Mouse (Mus musculus) C2C12 (cell line): ENCODE results near the gene Eif2ak4. TPM values are rescaled to one million over a fixed set of nuclear protein-coding genes. Genes with fewer than 3 reads are reported as not detected.

Source experiments
- H3K27me3 ChIP-seq: one replicate; pipeline ENCODE4 v1.6.1; 2011; ENCODE audit not compliant: control insufficient read depth, insufficient read depth, insufficient read length
- H3K36me3 ChIP-seq: one replicate; pipeline ENCODE4 v1.6.1; 2011; ENCODE audit not compliant: control insufficient read depth, insufficient read depth
- H3K4me3 ChIP-seq: one replicate; pipeline ENCODE4 v1.5.1; 2011; ENCODE audit warnings: mild to moderate bottlenecking, control low read depth; ENCODE audit not compliant: poor library complexity, insufficient read depth, severe bottlenecking
- H3K79me2 ChIP-seq: one replicate; pipeline ENCODE4 v1.6.1; 2011; ENCODE audit not compliant: control insufficient read depth, insufficient read depth
- H3K79me3 ChIP-seq: one replicate; pipeline ENCODE4 v1.6.1; 2011; ENCODE audit warnings: low read depth, control low read depth
- H3ac ChIP-seq: one replicate; pipeline ENCODE3; 2011; ENCODE audit warnings: low read depth; ENCODE audit not compliant: control insufficient read depth, insufficient read length
- CEBPB ChIP-seq: IDR thresholded peaks from one replicate; pipeline ENCODE4 v1.6.1; 2011; ENCODE audit warnings: low read depth, mild to moderate bottlenecking, control low read depth, moderate library complexity
- CTCF ChIP-seq: IDR thresholded peaks from one replicate; pipeline ENCODE4 v1.5.1; 2011; ENCODE audit not compliant: control insufficient read depth, insufficient read depth, insufficient read length
- FOSL1 ChIP-seq: IDR thresholded peaks from one replicate; pipeline ENCODE4 v1.8.0; 2011; ENCODE audit warnings: mild to moderate bottlenecking, low read length; ENCODE audit not compliant: poor library complexity, insufficient read depth, severe bottlenecking
- MAX ChIP-seq: IDR thresholded peaks from one replicate; pipeline ENCODE4 v1.6.1; 2011; ENCODE audit warnings: mild to moderate bottlenecking, control low read depth
- MYOD1 ChIP-seq: IDR thresholded peaks from one replicate; pipeline ENCODE4 v1.6.1; 2011; ENCODE audit warnings: low read depth; ENCODE audit not compliant: control insufficient read depth, insufficient read length
- MYOG ChIP-seq: IDR thresholded peaks from one replicate; pipeline ENCODE4 v1.6.1; 2011; ENCODE audit not compliant: control insufficient read depth, insufficient read length; ENCODE audit errors: extremely low read depth
- USF1 ChIP-seq: IDR thresholded peaks from one replicate; pipeline ENCODE4 v1.6.1; 2011; ENCODE audit warnings: low read depth, mild to moderate bottlenecking, control low read depth, moderate library complexity
- polyA plus RNA-seq: library from polyadenylated mRNA; unstranded; fragments of >200 nt; fragmentation: generic; extraction: Trizol; gene quantifications from one replicate; pipeline ENCODE4 v1.2.1, GENCODE M21; 2012; ENCODE audit warnings: missing spikeins

The Eif2ak4 gene
- polyA plus RNA-seq, 1 experiment, result 6.6 TPM

DNA sequence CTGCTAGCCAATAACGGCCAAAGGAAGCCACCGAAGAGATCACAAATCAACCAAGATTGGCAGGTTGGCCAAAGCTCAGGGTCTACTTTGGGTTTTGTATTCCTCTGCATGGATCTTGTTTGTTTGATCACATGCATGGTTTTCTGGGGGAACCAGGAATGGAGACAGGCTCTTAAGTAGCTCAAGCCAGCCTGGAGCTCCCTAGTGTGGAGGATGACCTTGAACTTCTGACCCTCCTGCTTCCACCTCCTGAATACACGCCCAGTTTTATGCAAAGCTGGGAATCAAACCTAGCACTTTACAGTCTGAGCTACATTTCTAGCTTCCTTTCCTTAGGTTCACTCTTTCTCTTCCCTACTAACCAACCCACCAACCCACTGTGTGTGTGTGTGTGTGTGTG lies 97.0 kb downstream of the Eif2ak4 start:
- H3K36me3 ChIP-seq, result no peaks in the 10 kb centered on the region
- no peak overlapping the region for H3ac ChIP-seq
- no peaks in the 10 kb centered on the region for H3K79me2 ChIP-seq
- TF ChIP-seq CEBPB (no peak), USF1 (no peak), MYOG (no peak), MYOD1 (no peak), CTCF (no peak), FOSL1 (no peak), MAX (no peak)
- H3K27me3 ChIP-seq, result no peaks in the 10 kb centered on the region
- H3K4me3 ChIP-seq, result no peak overlapping the region
- H3K79me3 ChIP-seq, result no peaks in the 10 kb centered on the region

DNA sequence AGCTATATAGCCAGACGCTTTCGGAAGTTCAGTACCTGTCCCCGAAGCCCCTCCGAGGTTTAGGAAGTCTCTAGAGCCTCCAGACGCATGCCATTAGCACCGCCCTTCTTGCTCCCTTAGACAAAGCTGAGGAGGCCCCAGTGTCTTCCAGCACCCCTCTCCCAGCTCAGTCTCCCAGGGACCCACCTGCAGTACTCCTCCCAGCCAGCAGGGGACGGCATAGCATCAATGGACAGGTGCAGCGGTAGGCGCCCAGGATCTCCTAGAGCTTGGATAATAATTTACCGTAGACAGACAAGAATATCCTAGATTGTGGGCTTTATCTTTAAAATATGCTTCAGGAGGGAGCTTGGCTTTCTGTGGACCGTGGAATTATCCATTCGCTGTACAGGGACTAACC lies 98.5 kb downstream of the Eif2ak4 start:
- no peaks in the 10 kb centered on the region for H3K36me3 ChIP-seq
- TF ChIP-seq USF1 (no peak), CEBPB (no peak), CTCF (peak; percentile 91), MYOG (no peak), FOSL1 (no peak)

DNA sequence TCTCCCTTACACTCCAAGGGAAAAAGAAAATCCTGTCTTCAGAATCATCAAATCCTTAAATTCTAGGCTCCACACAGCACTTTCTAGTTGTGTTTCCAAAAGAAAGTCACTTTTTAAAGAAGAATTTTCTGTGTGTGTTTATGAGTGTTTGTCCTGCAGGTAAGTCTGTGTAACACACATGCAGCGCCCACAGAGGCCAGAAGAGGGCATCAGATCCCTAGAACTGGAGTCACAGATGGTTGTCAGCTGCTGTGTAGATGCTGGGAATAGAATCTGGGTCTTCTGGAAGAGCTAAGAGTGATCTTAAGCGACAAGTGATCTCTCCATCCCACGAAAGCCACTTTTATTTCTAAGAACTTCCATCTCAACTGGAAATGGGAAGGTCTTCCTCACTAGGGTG lies 99.4 kb downstream of the Eif2ak4 start:
- Histone ChIP-seq H3K36me3 (no peaks in the 10 kb centered on the region), H3ac (no peak overlapping the region), H3K79me3 (no peaks in the 10 kb centered on the region), H3K4me3 (no peak overlapping the region), H3K27me3 (no peaks in the 10 kb centered on the region), H3K79me2 (no peaks in the 10 kb centered on the region)
- TF ChIP-seq CEBPB (no peak), MYOD1 (no peak), MYOG (no peak), FOSL1 (no peak), CTCF (no peak), MAX (no peak), USF1 (no peak)

More for the DNA sequence above, 98.5 kb downstream of the Eif2ak4 start:
- Histone ChIP-seq H3K79me2 (no peaks in the 10 kb centered on the region), H3K79me3 (no peaks in the 10 kb centered on the region), H3ac (no peak overlapping the region), H3K4me3 (no peak overlapping the region), H3K27me3 (no peaks in the 10 kb centered on the region)

DNA sequence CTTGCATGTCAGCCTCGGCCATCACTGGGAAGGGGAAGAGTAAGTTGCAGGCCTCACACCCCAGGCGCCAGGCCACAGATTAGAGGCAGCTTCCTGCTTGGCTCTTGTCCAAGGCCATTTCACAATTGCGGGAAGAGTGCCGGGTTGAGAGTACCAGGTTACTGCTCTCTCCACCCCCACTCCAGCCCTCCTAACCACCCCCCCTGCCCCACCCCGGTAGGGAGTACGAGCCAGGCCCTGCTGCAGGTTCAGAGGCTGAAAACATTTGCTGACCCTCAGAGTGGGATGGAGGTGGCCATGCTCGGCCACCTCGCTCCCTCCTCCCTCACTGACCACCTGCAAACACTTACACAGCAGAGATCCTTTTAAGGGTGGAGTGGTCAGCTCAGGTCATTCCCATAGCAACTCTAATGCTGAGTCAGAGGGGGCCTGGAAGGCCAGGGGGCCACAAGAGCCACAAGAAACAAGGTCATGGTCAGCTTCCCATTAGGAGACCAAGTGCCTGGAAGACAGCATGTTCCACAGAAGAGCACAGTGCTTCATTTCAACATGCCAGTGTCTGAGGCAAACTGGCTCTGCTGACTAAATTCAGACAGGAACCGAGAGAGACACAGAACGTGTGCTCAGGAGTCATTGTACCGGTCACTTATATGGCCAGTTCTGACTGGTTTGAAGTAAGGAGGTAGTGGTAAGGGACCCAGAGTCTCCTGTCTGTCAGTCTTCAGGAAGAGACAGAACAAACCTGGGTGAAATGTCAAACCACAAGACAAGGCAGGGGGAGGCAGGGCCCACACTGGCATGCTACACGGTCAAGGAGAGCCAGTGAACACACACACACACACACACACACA lies 102.0 kb downstream of the Eif2ak4 start:
- Histone ChIP-seq H3K36me3 (no peaks in the 10 kb centered on the region), H3ac (no peak overlapping the region), H3K79me2 (no peaks in the 10 kb centered on the region), H3K27me3 (no peaks in the 10 kb centered on the region), H3K4me3 (no peak overlapping the region), H3K79me3 (no peaks in the 10 kb centered on the region)
- TF ChIP-seq CEBPB (peak; percentile 63), CTCF (no peak)

DNA sequence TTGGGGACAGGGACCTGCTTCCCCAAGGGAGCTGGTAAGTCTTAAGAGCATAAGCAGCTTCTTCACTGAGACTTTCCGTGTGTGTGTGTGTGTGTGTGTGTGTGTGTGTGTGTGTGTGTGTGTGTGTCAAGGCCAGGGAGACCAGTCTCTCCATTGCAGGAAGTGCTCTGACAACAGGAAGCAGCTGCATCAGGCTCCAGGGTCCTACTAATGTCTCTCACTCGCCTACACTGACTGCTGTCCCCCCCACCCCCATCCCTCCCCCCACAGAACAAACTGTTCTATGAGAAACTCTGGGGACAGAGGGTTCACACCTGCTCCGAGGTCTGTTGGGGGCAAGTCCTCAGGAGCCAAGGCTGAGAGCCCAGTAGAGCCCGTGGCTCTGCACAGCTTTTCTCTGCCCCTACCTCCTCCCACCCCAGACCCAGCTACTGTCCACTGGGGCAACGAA lies 102.9 kb downstream of the Eif2ak4 start:
- H3K79me3 ChIP-seq, result no peaks in the 10 kb centered on the region
- H3K36me3 ChIP-seq, result no peaks in the 10 kb centered on the region
- no peak overlapping the region for H3K4me3 ChIP-seq
- no peak overlapping the region for H3ac ChIP-seq
- no peaks in the 10 kb centered on the region for H3K27me3 ChIP-seq
- no peaks in the 10 kb centered on the region for H3K79me2 ChIP-seq
- TF ChIP-seq MYOG (no peak), FOSL1 (no peak), CEBPB (no peak), MAX (no peak), MYOD1 (no peak), CTCF (no peak), USF1 (no peak)

DNA sequence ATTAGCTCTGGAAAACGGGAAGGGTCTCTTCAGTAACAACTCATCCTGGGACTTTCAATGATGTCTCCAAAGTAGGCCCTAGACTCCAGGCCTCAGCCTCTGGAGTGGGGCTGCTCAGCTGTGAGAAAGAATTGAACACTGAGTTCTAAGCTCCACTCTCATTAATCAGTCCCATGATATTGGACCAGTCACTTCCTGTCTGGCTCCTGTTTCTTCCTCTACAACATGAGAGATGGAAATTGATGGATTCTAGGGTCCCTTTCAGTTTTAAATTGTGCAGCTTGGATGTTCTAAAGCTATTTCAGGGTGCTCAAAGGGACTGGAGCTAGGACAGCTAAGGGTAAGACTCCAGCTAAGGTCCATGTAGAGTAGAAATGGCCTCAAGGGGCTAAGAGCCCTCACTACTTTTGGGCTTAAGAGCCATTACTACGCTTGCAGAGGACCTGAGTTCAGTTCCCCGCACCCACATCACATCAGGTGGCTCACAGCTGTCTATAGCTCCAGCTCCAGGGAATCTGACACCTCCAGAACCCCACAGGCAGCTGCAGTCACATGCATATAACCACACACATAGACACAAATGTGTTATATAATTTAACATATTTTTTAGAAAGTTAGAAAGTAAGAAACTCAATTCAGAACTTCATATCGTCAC lies 103.5 kb downstream of the Eif2ak4 start:
- no peak overlapping the region for H3K4me3 ChIP-seq
- no peaks in the 10 kb centered on the region for H3K36me3 ChIP-seq
- no peaks in the 10 kb centered on the region for H3K79me2 ChIP-seq
- no peaks in the 10 kb centered on the region for H3K27me3 ChIP-seq
- H3K79me3 ChIP-seq, result no peaks in the 10 kb centered on the region
- TF ChIP-seq MYOD1, result no peak
- no peak for TF ChIP-seq CEBPB
- TF ChIP-seq USF1, result no peak
- no peak for TF ChIP-seq MYOG
- no peak for TF ChIP-seq MAX
- no peak for TF ChIP-seq FOSL1
- H3ac ChIP-seq, result no peak overlapping the region
